Mouse (Mus musculus) liver, embryonic 15.5 days (tissue): ENCODE results near the gene Bloc1s6. TPM values are rescaled to one million over a fixed set of nuclear protein-coding genes. Genes with fewer than 3 reads are reported as not detected.

Experiments
- ATAC-seq: fragments of 200-750 bp; cut with Nextera tagmentation; 2 replicates; pipeline ENCODE4 v1.8.0; 2017; ENCODE audit warnings: moderate number of reproducible peaks, mild to moderate bottlenecking, moderate library complexity; ENCODE audit not compliant: insufficient read depth
- H3K27ac ChIP-seq: fragments of 300-500 bp; sonication (generic); replicated peaks from 2 replicates; pipeline ENCODE4 v1.5.1; 2015; ENCODE audit warnings: mild to moderate bottlenecking, inconsistent platforms
- H3K27me3 ChIP-seq: fragments of 300-500 bp; sonication (generic); 2 replicates; pipeline ENCODE4 v1.6.1; 2015; ENCODE audit warnings: mild to moderate bottlenecking, inconsistent platforms
- H3K36me3 ChIP-seq: fragments of 300-500 bp; sonication (generic); replicated peaks from 2 replicates; pipeline ENCODE4 v1.6.1; 2015; ENCODE audit warnings: moderate library complexity, mild to moderate bottlenecking, inconsistent platforms
- H3K4me1 ChIP-seq: fragments of 300-500 bp; sonication (generic); replicated peaks from 2 replicates; pipeline ENCODE4 v1.6.1; 2015; ENCODE audit warnings: inconsistent platforms
- H3K4me2 ChIP-seq: fragments of 300-500 bp; sonication (generic); 2 replicates; pipeline ENCODE4 v1.6.1; 2015; ENCODE audit warnings: moderate library complexity, mild to moderate bottlenecking, inconsistent platforms
- H3K4me3 ChIP-seq: fragments of 300-500 bp; sonication (generic); replicated peaks from 2 replicates; pipeline ENCODE4 v1.5.1; 2015; ENCODE audit warnings: mild to moderate bottlenecking, inconsistent platforms
- H3K9ac ChIP-seq: fragments of 300-500 bp; sonication (generic); 2 replicates; pipeline ENCODE4 v1.6.1; 2015; ENCODE audit warnings: moderate library complexity, mild to moderate bottlenecking, inconsistent platforms
- H3K9me3 ChIP-seq: fragments of 300-500 bp; sonication (generic); replicated peaks from 2 replicates; pipeline ENCODE4 v1.6.1; 2016; ENCODE audit warnings: inconsistent platforms
- WGBS: fragments of 180-500 bp; shearing (Covaris S2); methylation state at CpG from one replicate; pipeline ENCODE4 v1.1.7; 2015; ENCODE audit warnings: mixed read lengths; ENCODE audit not compliant: insufficient replicate concordance; 5-methylcytosine and 5-hydroxymethylcytosine counted together
- polyA plus RNA-seq: library from polyadenylated mRNA; unstranded; fragments of >200 nt; fragmentation: Nextera tagmentation; extraction: Ambion mirVana; gene quantifications from 2 replicates; pipeline ENCODE4 v1.2.1, GENCODE M21; 2015

Gene Bloc1s6
- polyA plus RNA-seq, 1 experiment from 2014 or later = 17.0 TPM

DNA sequence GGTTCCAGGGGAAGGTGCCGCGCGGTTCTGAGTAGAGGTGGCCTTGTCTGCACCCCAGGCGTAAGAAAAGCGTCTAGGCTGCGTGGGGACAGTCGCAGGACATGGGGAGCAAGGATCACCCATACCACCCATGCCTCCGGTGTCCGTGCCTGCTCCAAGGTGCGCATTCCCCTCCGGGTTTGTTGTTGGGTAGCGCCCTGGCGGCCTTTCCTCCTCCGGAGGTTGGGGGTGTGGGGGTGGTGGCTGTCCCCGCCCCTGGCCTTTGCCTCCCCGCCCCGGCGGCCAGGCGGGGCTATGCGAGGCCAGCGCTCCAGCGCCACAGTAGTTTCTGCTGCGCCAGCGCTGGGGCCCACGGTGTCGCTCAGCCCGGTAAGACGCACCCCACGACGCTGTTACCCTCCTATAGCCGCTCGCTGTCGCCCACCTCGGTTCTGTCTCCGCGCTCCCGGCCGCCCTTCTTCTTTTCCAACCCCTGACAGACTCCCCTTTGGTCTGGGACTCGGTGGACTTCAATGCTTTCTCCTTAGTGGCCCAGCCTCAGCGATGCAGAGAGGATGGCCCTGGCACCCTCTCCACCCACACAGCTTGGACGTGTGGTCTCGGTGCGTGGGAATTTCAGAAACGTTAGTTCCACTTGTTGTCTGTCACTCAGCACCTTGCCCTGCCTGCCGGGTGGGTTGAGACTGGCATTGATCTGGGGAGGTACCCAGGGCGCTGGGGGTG lies 26.9 kb downstream of the Bloc1s6 start, which contains the start of gene Sqor:
TSS of gene Sqor (plus strand) at position 167 of the 723 bp plus-strand sequence.
- H3K9ac ChIP-seq = peak within 1 kb of the TSS; percentile 40; the same call in 1 of the 2 replicates
- WGBS = 1% methylated on average over 46 of the region's 46 CpGs
- H3K4me1 ChIP-seq = peaks cover 13% of the 10 kb centered on the region; the same call in 1 of the 2 replicates
- no peaks in the 10 kb centered on the region for H3K9me3 ChIP-seq
- H3K4me3 ChIP-seq = peak within 1 kb of the TSS; percentile 57
- peak; percentile 80 for ATAC-seq
- no peak within 1 kb of the TSS for H3K27ac ChIP-seq
- peak within 1 kb of the TSS; percentile 75 for H3K4me2 ChIP-seq
- peaks cover 19% of the 10 kb centered on the region; the same call in 1 of the 2 replicates for H3K27me3 ChIP-seq
- no peaks in the 10 kb centered on the region for H3K36me3 ChIP-seq

DNA sequence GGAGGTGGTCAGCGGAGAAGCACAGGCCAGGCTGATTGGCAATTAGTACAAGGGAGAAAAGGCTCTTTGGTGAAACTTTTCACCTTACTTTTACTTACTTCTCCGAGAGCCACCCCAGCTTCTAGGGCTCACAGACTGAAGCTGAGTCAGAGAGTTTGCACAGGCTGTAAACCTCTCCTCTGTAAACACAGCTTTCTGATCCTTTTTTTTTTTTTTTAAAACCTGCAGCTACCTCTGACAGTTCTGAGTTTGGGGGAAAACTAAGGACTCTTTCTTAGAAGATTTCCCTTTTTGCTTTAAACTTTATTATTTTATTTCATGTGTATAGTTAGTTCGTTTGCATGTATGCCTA lies 27.5 kb downstream of the Bloc1s6 start:
- Histone ChIP-seq H3K27ac (no peak overlapping the region), H3K9ac (peak overlapping the region; percentile 40; the same call in 1 of the 2 replicates)

DNA sequence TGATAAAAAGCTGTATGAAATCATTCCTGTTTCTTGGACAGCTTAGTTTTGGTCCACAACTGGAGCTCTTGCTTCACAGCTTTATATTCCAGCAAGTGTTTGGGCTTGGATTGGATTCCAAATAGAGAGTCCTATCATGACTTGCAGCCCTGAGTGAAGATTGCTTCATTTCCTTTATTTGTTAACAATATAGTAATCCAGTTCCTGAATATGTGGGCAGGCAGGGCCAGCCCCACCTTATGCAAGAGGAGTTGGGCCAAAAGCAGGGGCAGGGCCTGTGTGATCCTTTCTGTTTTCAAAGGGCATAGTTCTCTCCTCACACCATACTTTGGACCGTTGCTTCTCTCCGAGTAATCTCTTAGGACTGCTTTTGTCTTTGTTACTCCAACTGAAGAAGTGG lies 32.7 kb downstream of the Bloc1s6 start:
- H3K4me2 ChIP-seq = no peak overlapping the region
- H3K27me3 ChIP-seq = peaks cover 11% of the 10 kb centered on the region; the same call in 1 of the 2 replicates
- no peak overlapping the region for H3K4me3 ChIP-seq
- ATAC-seq = peak; percentile 52; the same call in 1 of the 2 replicates
- H3K4me1 ChIP-seq = no peaks in the 10 kb centered on the region
- no peaks in the 10 kb centered on the region for H3K36me3 ChIP-seq
- H3K27ac ChIP-seq = no peak overlapping the region
- no peaks in the 10 kb centered on the region for H3K9me3 ChIP-seq
- no peak overlapping the region for H3K9ac ChIP-seq
- WGBS = 43% methylated on average over 2 of the region's 2 CpGs

More for the DNA sequence above, 27.5 kb downstream of the Bloc1s6 start:
- no peaks in the 10 kb centered on the region for H3K36me3 ChIP-seq
- 24% methylated on average over 3 of the region's 3 CpGs for WGBS
- ATAC-seq = no peak
- H3K4me1 ChIP-seq = peaks cover 13% of the 10 kb centered on the region; the same call in 1 of the 2 replicates
- peak overlapping the region; percentile 57 for H3K4me3 ChIP-seq
- peak overlapping the region; percentile 75 for H3K4me2 ChIP-seq
- H3K27me3 ChIP-seq = peaks cover 19% of the 10 kb centered on the region; the same call in 1 of the 2 replicates
- H3K9me3 ChIP-seq = no peaks in the 10 kb centered on the region

DNA sequence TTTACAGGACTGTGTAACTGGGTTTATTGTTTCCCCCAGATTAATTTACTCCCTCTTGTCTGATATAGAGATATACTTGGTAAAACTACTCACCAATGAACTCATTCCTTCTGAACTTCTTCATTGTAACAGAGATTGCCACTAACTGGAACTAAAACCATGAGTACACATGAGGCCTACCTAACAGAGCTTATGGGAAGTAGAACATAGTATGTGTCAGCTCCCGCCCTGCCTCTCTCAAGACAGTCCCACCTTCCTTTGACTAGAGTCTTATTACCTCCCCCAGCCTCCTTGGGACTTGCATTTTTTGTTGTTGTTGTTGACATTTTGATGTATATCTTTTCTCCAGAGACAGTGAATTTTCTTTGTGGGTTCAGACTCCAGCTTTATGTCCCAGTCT lies 34.6 kb downstream of the Bloc1s6 start:
- no peaks in the 10 kb centered on the region for H3K4me1 ChIP-seq
- no peak overlapping the region for H3K9ac ChIP-seq
- H3K36me3 ChIP-seq = no peaks in the 10 kb centered on the region
- no peak overlapping the region for H3K4me3 ChIP-seq
- H3K4me2 ChIP-seq = no peak overlapping the region
- WGBS = 60% methylated on average over 1 of the region's 1 CpGs
- H3K9me3 ChIP-seq = no peaks in the 10 kb centered on the region
- no peak for ATAC-seq
- H3K27me3 ChIP-seq = no peaks in the 10 kb centered on the region
- no peak overlapping the region for H3K27ac ChIP-seq

DNA sequence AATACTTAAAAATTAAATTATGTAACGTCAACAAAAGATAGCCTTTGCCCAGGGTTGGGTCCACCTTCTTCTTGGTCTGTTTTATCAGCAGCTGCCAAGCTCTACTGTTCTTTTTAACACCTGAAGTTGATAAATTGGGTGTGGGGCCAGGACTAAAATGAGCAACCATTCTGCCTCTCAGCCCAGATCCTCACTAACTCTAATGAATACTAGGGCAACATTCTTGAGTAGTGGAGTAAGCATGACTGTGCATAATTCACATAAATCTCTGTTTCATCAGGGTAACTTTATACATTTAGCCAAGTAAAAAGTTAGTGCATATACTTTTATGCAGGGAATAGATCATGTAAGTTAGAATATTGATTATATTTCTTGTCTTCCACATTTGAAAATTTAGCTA lies 37.2 kb downstream of the Bloc1s6 start:
- ATAC-seq = no peak

DNA sequence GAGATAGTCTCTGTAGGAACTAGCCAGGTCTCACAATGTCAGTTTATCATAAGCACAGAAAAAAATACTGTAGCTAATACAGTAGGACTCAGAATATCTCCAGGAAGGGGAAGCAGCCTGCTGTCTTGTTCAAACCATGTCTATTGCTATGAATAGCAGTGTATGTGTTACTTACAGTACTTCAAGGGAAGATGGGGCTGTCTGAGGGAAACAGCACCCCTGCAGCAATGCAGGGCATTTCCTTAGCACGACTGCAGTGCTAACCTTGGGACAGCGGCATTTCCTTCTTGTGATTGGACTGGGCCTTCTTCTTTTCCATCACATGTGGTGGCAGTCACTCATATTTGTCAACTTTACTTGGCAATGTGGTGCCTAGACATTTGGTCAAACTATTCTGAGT lies 38.5 kb downstream of the Bloc1s6 start:
- Histone ChIP-seq H3K27me3 (no peaks in the 10 kb centered on the region), H3K36me3 (no peaks in the 10 kb centered on the region), H3K27ac (no peak overlapping the region), H3K4me2 (no peak overlapping the region), H3K9me3 (no peaks in the 10 kb centered on the region), H3K9ac (no peak overlapping the region), H3K4me1 (no peaks in the 10 kb centered on the region), H3K4me3 (no peak overlapping the region)
- WGBS = 23% methylated on average over 2 of the region's 2 CpGs
- no peak for ATAC-seq

More for the DNA sequence above, 37.2 kb downstream of the Bloc1s6 start:
- no peak overlapping the region for H3K4me3 ChIP-seq
- H3K4me2 ChIP-seq = no peak overlapping the region
- H3K36me3 ChIP-seq = no peaks in the 10 kb centered on the region
- H3K4me1 ChIP-seq = no peaks in the 10 kb centered on the region
- no peaks in the 10 kb centered on the region for H3K27me3 ChIP-seq
- no peak overlapping the region for H3K27ac ChIP-seq
- WGBS = 38% methylated on average over 1 of the region's 1 CpGs
- no peaks in the 10 kb centered on the region for H3K9me3 ChIP-seq
- no peak overlapping the region for H3K9ac ChIP-seq

DNA sequence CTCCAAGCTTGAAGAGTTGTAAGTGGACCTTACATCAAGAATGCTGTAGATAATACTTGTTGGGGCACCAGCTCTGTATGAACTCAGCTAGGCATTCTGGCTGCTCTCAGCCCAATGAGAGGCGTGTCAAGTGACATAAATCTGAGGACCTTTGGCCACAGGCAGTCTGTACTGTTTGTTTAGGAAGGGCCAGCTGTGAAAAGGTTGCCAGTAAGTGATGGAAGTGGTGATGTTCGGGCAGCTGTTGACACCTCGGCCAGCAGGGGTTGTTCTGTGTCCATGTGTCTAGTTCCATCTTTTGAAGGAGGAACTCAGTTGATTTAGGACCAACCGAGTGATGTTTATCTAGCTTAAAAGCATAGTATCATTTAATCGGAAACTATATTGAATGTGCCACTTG lies 41.7 kb downstream of the Bloc1s6 start:
- H3K27me3 ChIP-seq = no peaks in the 10 kb centered on the region
- no peak overlapping the region for H3K4me2 ChIP-seq
- no peak overlapping the region for H3K9ac ChIP-seq
- H3K36me3 ChIP-seq = no peaks in the 10 kb centered on the region
- no peaks in the 10 kb centered on the region for H3K4me1 ChIP-seq
- H3K9me3 ChIP-seq = no peaks in the 10 kb centered on the region
- ATAC-seq = no peak
- no peak overlapping the region for H3K4me3 ChIP-seq
- no peak overlapping the region for H3K27ac ChIP-seq
- 42% methylated on average over 5 of the region's 5 CpGs for WGBS

DNA sequence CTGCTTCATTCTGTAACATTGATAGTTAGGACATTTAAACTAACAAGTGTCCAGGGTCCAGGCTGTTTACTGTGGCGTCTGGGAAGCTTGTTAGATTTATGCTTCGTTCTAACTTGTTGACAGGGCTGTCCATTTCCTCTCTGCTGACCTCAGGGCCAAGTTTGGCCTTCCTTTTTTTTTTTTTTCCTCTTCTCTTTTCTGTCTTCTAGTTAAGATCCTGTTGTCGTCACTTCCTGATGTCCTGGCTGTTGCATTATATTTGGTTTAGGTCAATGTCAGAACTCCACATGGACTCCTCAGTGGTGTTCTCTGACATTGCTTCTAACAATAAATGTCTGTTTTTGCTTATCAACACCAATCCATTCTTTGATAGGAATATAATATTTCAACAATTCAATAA lies 42.1 kb downstream of the Bloc1s6 start:
- no peak overlapping the region for H3K4me2 ChIP-seq
- no peak for ATAC-seq
- 11% methylated on average over 3 of the region's 3 CpGs for WGBS
- no peak overlapping the region for H3K4me3 ChIP-seq
- H3K27me3 ChIP-seq = no peaks in the 10 kb centered on the region
- no peaks in the 10 kb centered on the region for H3K36me3 ChIP-seq
- no peak overlapping the region for H3K9ac ChIP-seq
- H3K9me3 ChIP-seq = no peaks in the 10 kb centered on the region
- no peaks in the 10 kb centered on the region for H3K4me1 ChIP-seq
- no peak overlapping the region for H3K27ac ChIP-seq

DNA sequence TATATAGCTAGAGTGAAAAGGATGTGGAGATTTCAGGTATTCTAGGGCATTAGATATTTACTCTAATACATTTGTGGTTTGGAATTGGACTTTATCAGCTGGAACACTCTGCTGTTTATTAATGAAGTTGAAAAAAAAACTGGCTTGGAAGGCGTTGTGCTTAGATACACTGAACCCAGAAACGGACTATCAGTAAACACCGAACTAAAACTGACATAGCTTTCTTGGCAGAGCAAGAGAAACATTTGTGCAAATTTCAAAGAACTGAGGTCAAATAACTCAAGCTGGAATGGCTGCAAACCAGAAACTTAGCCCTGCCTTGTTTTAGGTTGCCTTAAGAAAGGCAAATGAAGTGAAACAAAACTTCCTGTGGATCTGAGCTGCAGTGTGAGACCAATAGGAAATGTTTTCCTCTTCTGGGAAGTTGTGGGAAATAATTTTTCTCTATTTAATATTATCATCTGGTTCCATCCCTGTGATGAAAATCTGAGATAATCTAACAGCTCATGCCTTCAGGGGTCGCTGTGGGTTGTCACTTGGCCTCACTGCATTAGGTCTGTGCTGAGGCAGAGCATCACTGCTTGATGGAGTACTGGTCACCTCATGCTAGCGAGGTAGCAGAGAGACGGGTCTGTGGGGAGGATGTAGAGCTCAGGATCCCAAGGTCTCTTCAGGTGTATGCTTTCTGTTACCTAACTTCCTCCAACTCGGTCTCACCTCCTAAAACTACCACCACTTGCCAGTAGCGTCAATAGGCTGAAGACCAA lies 43.5 kb downstream of the Bloc1s6 start:
- no peak overlapping the region for H3K4me3 ChIP-seq
- no peaks in the 10 kb centered on the region for H3K27me3 ChIP-seq
- no peak overlapping the region for H3K4me2 ChIP-seq
- 42% methylated on average over 8 of the region's 8 CpGs for WGBS
- H3K27ac ChIP-seq = no peak overlapping the region
- no peak for ATAC-seq
- no peak overlapping the region for H3K9ac ChIP-seq
- no peaks in the 10 kb centered on the region for H3K9me3 ChIP-seq
- no peaks in the 10 kb centered on the region for H3K4me1 ChIP-seq
- H3K36me3 ChIP-seq = no peaks in the 10 kb centered on the region

DNA sequence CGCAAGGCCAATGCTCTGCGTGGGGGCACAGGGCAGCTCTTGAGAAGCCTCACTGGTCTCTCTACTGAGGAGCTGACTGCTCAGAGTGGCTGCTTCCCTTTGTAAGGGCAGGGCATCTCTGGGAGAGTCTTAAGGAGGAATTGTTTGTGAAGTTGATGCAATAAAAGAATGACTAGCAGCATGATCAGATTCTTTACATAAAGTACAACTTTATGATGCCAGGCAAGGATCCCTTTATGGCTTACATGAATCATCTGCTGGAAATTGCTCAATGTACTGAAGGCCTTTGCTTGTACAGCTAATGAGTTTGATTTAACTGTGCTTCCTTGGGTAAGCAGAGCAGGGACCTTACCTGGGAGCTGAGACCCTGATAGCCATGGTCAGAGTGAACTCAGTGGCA lies 45.4 kb downstream of the Bloc1s6 start:
- H3K9me3 ChIP-seq = no peaks in the 10 kb centered on the region
- H3K36me3 ChIP-seq = no peaks in the 10 kb centered on the region
- no peaks in the 10 kb centered on the region for H3K4me1 ChIP-seq
- H3K4me3 ChIP-seq = no peak overlapping the region
- no peak for ATAC-seq
- H3K9ac ChIP-seq = no peak overlapping the region
- H3K27ac ChIP-seq = no peak overlapping the region
- no peaks in the 10 kb centered on the region for H3K27me3 ChIP-seq
- no peak overlapping the region for H3K4me2 ChIP-seq
- 54% methylated on average over 2 of the region's 2 CpGs for WGBS

DNA sequence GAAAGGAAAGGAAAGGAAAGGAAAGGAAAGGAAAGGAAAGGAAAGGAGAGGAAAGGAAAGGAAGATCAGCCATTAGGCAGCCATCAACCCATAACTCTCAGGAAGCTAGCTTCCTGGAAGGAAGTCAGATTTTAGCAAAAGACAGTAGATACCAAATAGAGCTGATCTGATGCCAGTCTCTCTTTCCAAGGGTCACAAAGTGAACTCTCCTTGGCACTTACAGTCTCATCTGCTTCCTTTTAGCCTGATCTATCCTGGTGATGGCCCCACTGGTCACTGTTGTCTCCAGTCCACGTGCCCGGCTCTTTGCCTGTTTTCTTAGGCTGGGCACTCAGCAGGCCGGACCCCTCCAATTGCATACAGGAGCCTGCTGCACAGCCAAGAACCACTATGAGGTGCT lies 46.4 kb downstream of the Bloc1s6 start:
- no peaks in the 10 kb centered on the region for H3K9me3 ChIP-seq
- no peaks in the 10 kb centered on the region for H3K36me3 ChIP-seq
- no peak overlapping the region for H3K4me3 ChIP-seq
- no peak overlapping the region for H3K9ac ChIP-seq
- H3K4me1 ChIP-seq = no peaks in the 10 kb centered on the region
- H3K4me2 ChIP-seq = no peak overlapping the region
- no peak for ATAC-seq
- WGBS = 75% methylated on average over 3 of the region's 3 CpGs
- no peaks in the 10 kb centered on the region for H3K27me3 ChIP-seq
- no peak overlapping the region for H3K27ac ChIP-seq
